Mouse (Mus musculus) hindbrain, embryonic 14.5 days (tissue): ENCODE measurements around the gene Chrnb1. TPM values are rescaled to one million over a fixed set of nuclear protein-coding genes. Genes with fewer than 3 reads are reported as not detected.

Experiments
- ATAC-seq: fragments of 200-750 bp; cut with Nextera tagmentation; 2 replicates; pipeline ENCODE4 v1.8.0; 2017; ENCODE audit warnings: moderate number of reproducible peaks, mild to moderate bottlenecking, moderate TSS enrichment, moderate library complexity; ENCODE audit not compliant: low FRiP score
- DNase-seq: peaks from one replicate; pipeline ENCODE4 v3.0.0-alpha.2; 2015; ENCODE audit warnings: low spot score
- H3K27ac ChIP-seq: fragments of 300-500 bp; sonication (generic); 2 replicates; pipeline ENCODE4 v1.5.1; 2014; ENCODE audit warnings: mild to moderate bottlenecking, moderate library complexity
- H3K27me3 ChIP-seq: fragments of 300-500 bp; sonication (generic); 2 replicates; pipeline ENCODE4 v1.6.1; 2014; ENCODE audit warnings: mild to moderate bottlenecking, low read length, mixed read lengths; ENCODE audit not compliant: control insufficient read depth, insufficient read depth
- H3K36me3 ChIP-seq: fragments of 300-500 bp; sonication (generic); replicated peaks from 2 replicates; pipeline ENCODE4 v1.6.1; 2014; ENCODE audit not compliant: control insufficient read depth, insufficient read depth
- H3K4me1 ChIP-seq: fragments of 300-500 bp; sonication (generic); replicated peaks from 2 replicates; pipeline ENCODE4 v1.6.1; 2014; ENCODE audit warnings: antibody characterized with exemption, low read length, mixed read lengths; ENCODE audit not compliant: control insufficient read depth, insufficient read depth
- H3K4me2 ChIP-seq: fragments of 300-500 bp; sonication (generic); replicated peaks from 2 replicates; pipeline ENCODE4 v1.6.1; 2014; ENCODE audit warnings: mild to moderate bottlenecking, moderate library complexity
- H3K4me3 ChIP-seq: fragments of 300-500 bp; sonication (generic); replicated peaks from 2 replicates; pipeline ENCODE4 v1.5.1; 2014; ENCODE audit warnings: mild to moderate bottlenecking, low read length
- H3K9ac ChIP-seq: fragments of 300-500 bp; sonication (generic); 2 replicates; pipeline ENCODE4 v1.6.1; 2014
- H3K9me3 ChIP-seq: fragments of 300-500 bp; sonication (generic); 2 replicates; pipeline ENCODE4 v1.6.1; 2016; ENCODE audit warnings: low read length; ENCODE audit not compliant: control insufficient read depth
- WGBS: fragments of 180-500 bp; shearing (Covaris S2); extraction: QIAGEN DNeasy Blood & Tissue Kit; methylation state at CpG from one replicate; pipeline ENCODE4 v1.1.7; 2014; 5-methylcytosine and 5-hydroxymethylcytosine counted together
- polyA plus RNA-seq: library from polyadenylated mRNA; unstranded; fragments of >200 nt; fragmentation: Nextera tagmentation; extraction: Ambion mirVana; gene quantifications from 2 replicates; pipeline ENCODE4 v1.2.1, GENCODE M21; 2014

Chrnb1 gene
- polyA plus RNA-seq, 1 experiment from 2014 or later, result 1.4 TPM

DNA sequence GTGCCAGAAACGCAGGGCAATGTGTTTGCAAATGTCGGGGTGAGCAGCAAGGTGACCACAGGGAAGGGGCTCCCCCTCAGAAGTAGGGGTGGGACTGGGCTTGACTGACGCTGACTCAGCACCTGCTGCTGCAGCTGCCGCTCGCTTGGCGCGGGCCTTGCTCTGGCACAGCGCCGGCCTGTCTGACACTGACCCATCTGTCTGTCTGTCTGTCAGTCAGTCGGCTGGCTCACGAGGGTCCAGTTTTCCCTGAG, 4.3 kb upstream of the Chrnb1 start:
- DNase-seq, result no peak
- 0% methylated on average over 11 of the region's 11 CpGs for WGBS
- Histone ChIP-seq H3K9ac (peak overlapping the region; percentile 70), H3K9me3 (no peaks in the 10 kb centered on the region), H3K4me2 (peak overlapping the region; percentile 88), H3K36me3 (no peaks in the 10 kb centered on the region), H3K27me3 (peaks cover 17% of the 10 kb centered on the region), H3K27ac (peak overlapping the region; percentile 90), H3K4me1 (peaks cover 37% of the 10 kb centered on the region), H3K4me3 (peak overlapping the region; percentile 49)
- ATAC-seq, result peak; percentile 32

GRCm38 (mm10) chr11:69799394-69800137, 3.8 kb upstream of the Chrnb1 start:
- H3K36me3 ChIP-seq, result no peaks in the 10 kb centered on the region
- peak overlapping the region; percentile 88 for H3K4me2 ChIP-seq
- H3K27ac ChIP-seq, result peak overlapping the region; percentile 90
- 17% methylated on average over 11 of the region's 12 CpGs for whole genome bisulfite sequencing
- H3K4me1 ChIP-seq, result peaks cover 35% of the 10 kb centered on the region
- H3K4me3 ChIP-seq, result peak overlapping the region; percentile 49
- no peaks in the 10 kb centered on the region for H3K9me3 ChIP-seq
- H3K9ac ChIP-seq, result peak overlapping the region; percentile 70
- peaks cover 16% of the 10 kb centered on the region for H3K27me3 ChIP-seq
- DNase-seq (no peak), ATAC-seq (no peak)

- Histone ChIP-seq H3K4me2 (no peak overlapping the region), H3K27me3 (peaks cover 14% of the 10 kb centered on the region), H3K9ac (no peak overlapping the region), H3K27ac (no peak overlapping the region), H3K4me1 (peaks cover 22% of the 10 kb centered on the region), H3K36me3 (no peaks in the 10 kb centered on the region), H3K4me3 (no peak overlapping the region), H3K9me3 (no peaks in the 10 kb centered on the region)
- DNase-seq (no peak), ATAC-seq (no peak)
- WGBS, result 73% methylated on average over 7 of the region's 7 CpGs
Observed at GRCm38 (mm10) chr11:69797924-69798323, 2.2 kb upstream of the Chrnb1 start.

DNA sequence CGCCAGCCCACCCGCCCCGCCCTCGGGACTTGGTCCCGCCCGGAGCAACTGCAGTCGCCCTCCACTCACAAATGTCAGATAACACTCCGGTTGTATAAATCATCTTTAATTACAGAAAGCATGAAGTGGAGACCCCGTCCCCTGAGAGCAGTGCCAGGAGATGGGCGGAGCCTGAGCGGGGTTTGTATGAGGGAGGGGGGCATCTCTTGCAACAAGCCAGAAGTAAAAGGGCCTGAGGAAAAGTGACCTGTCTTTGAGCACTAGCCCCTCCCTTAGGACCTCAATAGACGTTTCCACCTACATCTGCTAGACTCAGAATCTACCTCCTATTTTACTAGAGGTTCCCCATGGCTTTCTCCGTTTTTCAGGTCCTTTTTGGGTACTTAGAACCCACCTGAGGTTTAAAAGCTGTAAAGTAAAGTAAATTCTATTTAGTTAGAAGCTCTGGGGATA, 266 bp upstream of the Chrnb1 start:
- Histone ChIP-seq H3K36me3 (no peaks in the 10 kb centered on the region), H3K9ac (no peak overlapping the region), H3K27ac (no peak overlapping the region), H3K4me1 (peaks cover 10% of the 10 kb centered on the region), H3K4me3 (peak overlapping the region; percentile 29), H3K9me3 (no peaks in the 10 kb centered on the region), H3K4me2 (peak overlapping the region; percentile 58), H3K27me3 (peaks cover 14% of the 10 kb centered on the region)
- DNase-seq, result no peak
- 3% methylated on average over 13 of the region's 13 CpGs for WGBS
- no peak for ATAC-seq

DNA sequence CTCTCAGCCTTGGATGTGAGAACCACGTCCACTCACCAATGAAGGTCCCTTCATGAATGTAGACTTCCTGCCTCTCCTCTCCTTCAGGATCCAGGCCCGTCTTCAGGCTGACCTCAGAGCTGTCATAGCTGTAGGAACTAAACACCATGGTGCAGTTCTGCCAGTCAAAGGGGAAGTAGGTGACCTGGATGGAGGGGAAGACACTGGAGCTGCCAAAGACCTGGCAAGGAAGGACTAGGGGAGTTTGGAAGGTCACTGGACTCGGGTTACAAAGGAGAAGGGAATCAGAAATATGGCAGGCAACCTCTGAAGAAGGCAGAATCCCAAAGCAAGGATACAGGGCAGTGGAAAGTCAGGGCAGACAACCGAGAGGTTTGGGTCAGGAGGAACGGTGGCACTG, 2.3 kb downstream of the Chrnb1 start:
- Histone ChIP-seq H3K4me2 (no peak overlapping the region), H3K36me3 (no peaks in the 10 kb centered on the region), H3K9me3 (no peaks in the 10 kb centered on the region), H3K4me3 (no peak overlapping the region), H3K4me1 (no peaks in the 10 kb centered on the region; the same call in 1 of the 2 replicates), H3K27me3 (peaks cover 14% of the 10 kb centered on the region), H3K9ac (no peak overlapping the region), H3K27ac (no peak overlapping the region)
- DNase-seq, result no peak
- WGBS, result 67% methylated on average over 5 of the region's 5 CpGs
- ATAC-seq, result no peak

GRCm38 (mm10) chr11:69791420-69791819, 4.3 kb downstream of the Chrnb1 start:
- Histone ChIP-seq H3K27me3 (peaks cover 8% of the 10 kb centered on the region), H3K36me3 (no peaks in the 10 kb centered on the region), H3K4me2 (no peak overlapping the region), H3K9ac (no peak overlapping the region), H3K4me1 (no peaks in the 10 kb centered on the region; the same call in 1 of the 2 replicates), H3K27ac (no peak overlapping the region), H3K9me3 (no peaks in the 10 kb centered on the region), H3K4me3 (no peak overlapping the region)
- DNase-seq (no peak), ATAC-seq (no peak)
- 74% methylated on average over 5 of the region's 5 CpGs for WGBS

DNA sequence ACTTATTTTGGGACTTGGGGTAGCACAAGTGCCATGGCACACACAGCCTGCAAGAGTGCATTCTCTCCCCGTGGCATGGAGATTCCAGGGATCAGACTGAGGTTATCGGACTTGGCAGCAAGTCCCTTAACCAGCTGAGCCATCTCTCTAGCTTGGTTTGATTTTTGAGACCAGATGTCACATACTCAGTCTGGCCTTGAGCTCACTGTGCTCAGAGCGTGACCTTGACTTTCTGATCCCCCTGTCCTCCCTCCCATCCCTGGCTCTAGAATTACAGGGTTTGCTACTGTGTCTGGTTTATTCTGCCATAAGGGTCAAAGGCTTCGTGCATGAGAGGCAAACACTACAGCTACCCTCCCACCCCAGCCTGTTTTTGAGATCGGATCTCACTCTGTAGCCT, 6.3 kb downstream of the Chrnb1 start:
- Histone ChIP-seq H3K36me3 (no peaks in the 10 kb centered on the region), H3K27me3 (no peaks in the 10 kb centered on the region; the same call in 1 of the 2 replicates), H3K9me3 (no peaks in the 10 kb centered on the region), H3K9ac (no peak overlapping the region), H3K4me3 (no peak overlapping the region), H3K4me2 (no peak overlapping the region), H3K4me1 (no peaks in the 10 kb centered on the region), H3K27ac (no peak overlapping the region)
- DNase-seq, result no peak
- ATAC-seq, result no peak
- WGBS, result 70% methylated on average over 5 of the region's 5 CpGs

- no peaks in the 10 kb centered on the region for H3K4me1 ChIP-seq
- H3K9me3 ChIP-seq, result no peaks in the 10 kb centered on the region
- no peaks in the 10 kb centered on the region for H3K36me3 ChIP-seq
- H3K9ac ChIP-seq, result no peak overlapping the region
- no peak overlapping the region for H3K4me2 ChIP-seq
- DNase-seq (no peak), ATAC-seq (no peak)
- 81% methylated on average over 5 of the region's 5 CpGs for WGBS
- no peaks in the 10 kb centered on the region for H3K27me3 ChIP-seq
- H3K27ac ChIP-seq, result no peak overlapping the region
- no peak overlapping the region for H3K4me3 ChIP-seq
Observed at GRCm38 (mm10) chr11:69787306-69787705, 8.4 kb downstream of the Chrnb1 start.

DNA sequence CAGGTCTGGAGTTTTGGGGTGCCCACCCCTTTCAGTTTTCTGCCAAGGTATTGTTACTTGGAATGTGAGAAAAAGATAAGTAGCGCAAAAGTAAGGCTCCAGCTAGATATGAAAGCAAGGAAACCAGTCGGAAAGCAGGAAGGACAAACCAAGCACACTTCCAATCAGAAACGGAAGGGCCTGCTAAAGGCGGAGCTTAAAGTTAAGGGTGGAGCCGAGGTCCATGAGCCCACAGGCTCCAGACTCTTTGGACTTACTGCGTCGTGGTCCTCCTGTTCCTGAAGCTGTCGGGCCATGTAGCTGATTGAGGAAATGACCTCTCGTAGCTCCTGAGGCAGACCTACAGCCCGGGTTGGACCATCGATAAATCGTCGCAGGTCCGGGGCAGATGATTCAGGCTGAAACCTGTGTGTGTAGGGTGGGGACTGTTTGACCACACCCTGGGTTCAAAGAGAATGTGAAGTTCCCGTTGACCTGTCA, 10.9 kb downstream of the Chrnb1 start:
- no peak overlapping the region for H3K9ac ChIP-seq
- no peaks in the 10 kb centered on the region for H3K4me1 ChIP-seq
- no peak overlapping the region; the same call in 1 of the 2 replicates for H3K4me2 ChIP-seq
- 52% methylated on average over 15 of the region's 15 CpGs for WGBS
- H3K27ac ChIP-seq, result no peak overlapping the region
- ATAC-seq, result no peak
- H3K4me3 ChIP-seq, result no peak overlapping the region
- no peak for DNase-seq
- H3K9me3 ChIP-seq, result no peaks in the 10 kb centered on the region
- no peaks in the 10 kb centered on the region for H3K27me3 ChIP-seq
- H3K36me3 ChIP-seq, result no peaks in the 10 kb centered on the region
